Mouse (Mus musculus): ENCODE data around the gene Prss56.

- TF ChIP-seq GATA1 (IDR thresholded peaks at IDR 0.05; ENCODE audit: borderline replicate concordance, low read length) (no peak), FLI1 (IDR thresholded peaks at IDR 0.05; ENCODE audit: low read length) (no peak)
Measured at GRCm38 (mm10) chr1:87171312-87171711, 11.8 kb upstream of the Prss56 start.

Measured in megakaryocyte, embryonic 14.5 days (primary cell).